Mouse (Mus musculus) erythroblast, embryonic 14.5 days (primary cell): ENCODE data around the gene Galnt2. TPM values are rescaled to one million over a fixed set of nuclear protein-coding genes. Genes with fewer than 3 reads are reported as not detected.

Experiments used
- H3K27me3 ChIP-seq: 2 replicates; pipeline ENCODE4 v1.6.1; 2012; ENCODE audit warnings: inconsistent platforms; ENCODE audit not compliant: control insufficient read depth
- H3K36me3 ChIP-seq: 2 replicates; pipeline ENCODE4 v1.6.1; 2012; ENCODE audit warnings: mild to moderate bottlenecking, inconsistent platforms; ENCODE audit not compliant: control insufficient read depth
- H3K4me1 ChIP-seq: 2 replicates; pipeline ENCODE4 v1.6.1; 2012; ENCODE audit warnings: inconsistent platforms; ENCODE audit not compliant: control insufficient read depth
- H3K4me3 ChIP-seq: replicated peaks from 2 replicates; pipeline ENCODE3; 2012; ENCODE audit warnings: moderate library complexity, mild to moderate bottlenecking, inconsistent platforms
- H3K9me3 ChIP-seq: 2 replicates; pipeline ENCODE4 v1.6.1; 2012; ENCODE audit warnings: low read length, inconsistent platforms, mixed read lengths; ENCODE audit not compliant: control insufficient read depth
- GATA1 ChIP-seq: IDR thresholded peaks from 2 replicates; pipeline ENCODE4 v1.6.1; 2012; ENCODE audit warnings: low read length, inconsistent platforms, mixed read lengths
- TAL1 ChIP-seq: IDR thresholded peaks from 3 replicates; pipeline ENCODE4 v1.6.1; 2012; ENCODE audit warnings: low read length, inconsistent platforms, mixed read lengths
- polyA plus RNA-seq: library from polyadenylated mRNA; stranded (reverse); fragments of >175 nt; gene quantifications from 2 replicates; pipeline ENCODE4 v1.2.3, GENCODE M21; 2012

Gene Galnt2
- polyA plus RNA-seq, 1 experiment: 6.7 TPM

- peaks cover 13% of the 10 kb centered on the region for H3K4me1 ChIP-seq
- no peaks in the 10 kb centered on the region for H3K27me3 ChIP-seq
- TF ChIP-seq GATA1: no peak
- no peak for TF ChIP-seq TAL1
- no peaks in the 10 kb centered on the region for H3K9me3 ChIP-seq
- H3K4me3 ChIP-seq: no peak overlapping the region
- H3K36me3 ChIP-seq: peaks cover 8% of the 10 kb centered on the region
Observed at GRCm38 (mm10) chr8:124260371-124260770, 29.2 kb downstream of the Galnt2 start.

- Histone ChIP-seq H3K9me3 (no peaks in the 10 kb centered on the region), H3K4me3 (no peak overlapping the region), H3K27me3 (no peaks in the 10 kb centered on the region), H3K36me3 (peaks cover 8% of the 10 kb centered on the region), H3K4me1 (peaks cover 21% of the 10 kb centered on the region)
- TF ChIP-seq TAL1 (no peak), GATA1 (no peak)
Observed at GRCm38 (mm10) chr8:124263058-124263457, 31.9 kb downstream of the Galnt2 start.

- H3K4me1 ChIP-seq: peaks cover 21% of the 10 kb centered on the region
- TF ChIP-seq TAL1 (no peak), GATA1 (no peak)
- no peaks in the 10 kb centered on the region for H3K9me3 ChIP-seq
- no peaks in the 10 kb centered on the region for H3K27me3 ChIP-seq
- H3K36me3 ChIP-seq: peaks cover 8% of the 10 kb centered on the region
- H3K4me3 ChIP-seq: no peak overlapping the region
Observed at GRCm38 (mm10) chr8:124264032-124264431, 32.8 kb downstream of the Galnt2 start.

GRCm38 (mm10) chr8:124264671-124265070 lies 33.5 kb downstream of the Galnt2 start:
- Histone ChIP-seq H3K4me3 (no peak overlapping the region), H3K4me1 (peaks cover 19% of the 10 kb centered on the region), H3K27me3 (no peaks in the 10 kb centered on the region), H3K9me3 (no peaks in the 10 kb centered on the region), H3K36me3 (peaks cover 6% of the 10 kb centered on the region)
- no peak for TF ChIP-seq TAL1
- TF ChIP-seq GATA1: no peak

GRCm38 (mm10) chr8:124265130-124265529 lies 33.9 kb downstream of the Galnt2 start:
- no peaks in the 10 kb centered on the region for H3K27me3 ChIP-seq
- peaks cover 6% of the 10 kb centered on the region for H3K36me3 ChIP-seq
- no peak for TF ChIP-seq GATA1
- no peak for TF ChIP-seq TAL1
- H3K4me3 ChIP-seq: no peak overlapping the region
- H3K9me3 ChIP-seq: no peaks in the 10 kb centered on the region
- peaks cover 19% of the 10 kb centered on the region for H3K4me1 ChIP-seq

GRCm38 (mm10) chr8:124265798-124266197 lies 34.6 kb downstream of the Galnt2 start:
- no peak overlapping the region for H3K4me3 ChIP-seq
- TF ChIP-seq GATA1 (no peak), TAL1 (no peak)
- H3K4me1 ChIP-seq: peaks cover 19% of the 10 kb centered on the region
- H3K27me3 ChIP-seq: no peaks in the 10 kb centered on the region
- H3K36me3 ChIP-seq: peaks cover 6% of the 10 kb centered on the region
- H3K9me3 ChIP-seq: no peaks in the 10 kb centered on the region

GRCm38 (mm10) chr8:124267206-124267605 lies 36.0 kb downstream of the Galnt2 start:
- Histone ChIP-seq H3K4me3 (no peak overlapping the region), H3K9me3 (no peaks in the 10 kb centered on the region), H3K36me3 (peaks cover 6% of the 10 kb centered on the region), H3K27me3 (no peaks in the 10 kb centered on the region), H3K4me1 (peaks cover 19% of the 10 kb centered on the region)
- no peak for TF ChIP-seq TAL1
- no peak for TF ChIP-seq GATA1

- no peak overlapping the region for H3K4me3 ChIP-seq
- peaks cover 8% of the 10 kb centered on the region for H3K36me3 ChIP-seq
- H3K4me1 ChIP-seq: peaks cover 6% of the 10 kb centered on the region
- H3K27me3 ChIP-seq: no peaks in the 10 kb centered on the region
- peaks cover 1% of the 10 kb centered on the region; the same call in 1 of the 2 replicates for H3K9me3 ChIP-seq
- no peak for TF ChIP-seq GATA1
- no peak for TF ChIP-seq TAL1
Observed at GRCm38 (mm10) chr8:124270504-124270903, 39.3 kb downstream of the Galnt2 start.

- Histone ChIP-seq H3K27me3 (no peaks in the 10 kb centered on the region), H3K4me3 (no peak overlapping the region), H3K4me1 (peaks cover 2% of the 10 kb centered on the region), H3K9me3 (peaks cover 5% of the 10 kb centered on the region), H3K36me3 (peaks cover 12% of the 10 kb centered on the region)
- TF ChIP-seq GATA1 (no peak), TAL1 (no peak)
Observed at GRCm38 (mm10) chr8:124270904-124271303, 39.7 kb downstream of the Galnt2 start.

- TF ChIP-seq GATA1 (no peak), TAL1 (no peak)
- H3K27me3 ChIP-seq: no peaks in the 10 kb centered on the region
- no peaks in the 10 kb centered on the region; the same call in none of the 2 replicates for H3K4me1 ChIP-seq
- peaks cover 16% of the 10 kb centered on the region for H3K36me3 ChIP-seq
- H3K4me3 ChIP-seq: no peak overlapping the region
- H3K9me3 ChIP-seq: peaks cover 9% of the 10 kb centered on the region
Observed at GRCm38 (mm10) chr8:124271518-124271917, 40.3 kb downstream of the Galnt2 start.
